Mouse (Mus musculus) neural tube, embryonic 14.5 days (tissue): Measurements from ENCODE around the gene Fam78a. TPM values are rescaled to one million over a fixed set of nuclear protein-coding genes. Genes with fewer than 3 reads are reported as not detected.

Experiments
- ATAC-seq: fragments of 200-750 bp; cut with Nextera tagmentation; 2 replicates; pipeline ENCODE4 v1.8.0; 2017; ENCODE audit warnings: low read depth, mild to moderate bottlenecking, moderate TSS enrichment, moderate library complexity
- H3K27ac ChIP-seq: fragments of 300-500 bp; sonication (generic); 2 replicates; pipeline ENCODE4 v1.5.1; 2014; ENCODE audit warnings: low read depth, mild to moderate bottlenecking, control low read depth, low read length, moderate library complexity, mixed read lengths
- H3K27me3 ChIP-seq: fragments of 300-500 bp; sonication (generic); 2 replicates; pipeline ENCODE4 v1.6.1; 2014; ENCODE audit warnings: low read length; ENCODE audit not compliant: control insufficient read depth, insufficient read depth
- H3K36me3 ChIP-seq: fragments of 300-500 bp; sonication (generic); 2 replicates; pipeline ENCODE4 v1.6.1; 2014; ENCODE audit warnings: low read length, mixed read lengths; ENCODE audit not compliant: control insufficient read depth, insufficient read depth
- H3K4me1 ChIP-seq: fragments of 300-500 bp; sonication (generic); 2 replicates; pipeline ENCODE4 v1.6.1; 2014; ENCODE audit warnings: low read length; ENCODE audit not compliant: control insufficient read depth, insufficient read depth
- H3K4me2 ChIP-seq: fragments of 300-500 bp; sonication (generic); 2 replicates; pipeline ENCODE4 v1.6.1; 2014; ENCODE audit warnings: mild to moderate bottlenecking, low read depth, low read length, control low read depth
- H3K4me3 ChIP-seq: fragments of 300-500 bp; sonication (generic); 2 replicates; pipeline ENCODE4 v1.5.1; 2014; ENCODE audit warnings: low read depth, low read length, control low read depth, mixed read lengths
- H3K9ac ChIP-seq: fragments of 300-500 bp; sonication (generic); replicated peaks from 2 replicates; pipeline ENCODE4 v1.6.1; 2014; ENCODE audit warnings: low read depth, mild to moderate bottlenecking, control low read depth, low read length, mixed read lengths
- H3K9me3 ChIP-seq: fragments of 300-500 bp; sonication (generic); 2 replicates; pipeline ENCODE4 v1.6.1; 2016; ENCODE audit warnings: low read length; ENCODE audit not compliant: control insufficient read depth
- WGBS: fragments of 180-500 bp; shearing (Covaris S2); extraction: QIAGEN DNeasy Blood & Tissue Kit; methylation state at CpG from one replicate; pipeline ENCODE4 v1.1.7; 2014; 5-methylcytosine and 5-hydroxymethylcytosine counted together
- polyA plus RNA-seq: library from polyadenylated mRNA; unstranded; fragments of >200 nt; fragmentation: Nextera tagmentation; extraction: Ambion mirVana; gene quantifications from 2 replicates; pipeline ENCODE4 v1.2.1, GENCODE M21; 2014

Gene Fam78a
- polyA plus RNA-seq, 1 experiment from 2014 or later, result 0.50 TPM

GRCm38 (mm10) chr2:32080681-32081080, 4.0 kb downstream of the Fam78a start:
- no peak overlapping the region for H3K27ac ChIP-seq
- no peak overlapping the region for H3K4me2 ChIP-seq
- H3K9ac ChIP-seq, result no peak overlapping the region
- H3K27me3 ChIP-seq, result peaks cover 20% of the 10 kb centered on the region
- peaks cover 12% of the 10 kb centered on the region for H3K4me1 ChIP-seq
- H3K9me3 ChIP-seq, result no peaks in the 10 kb centered on the region
- no peak for ATAC-seq
- no peaks in the 10 kb centered on the region for H3K36me3 ChIP-seq
- no peak overlapping the region for H3K4me3 ChIP-seq
- 87% methylated on average over 3 of the region's 3 CpGs for WGBS

DNA sequence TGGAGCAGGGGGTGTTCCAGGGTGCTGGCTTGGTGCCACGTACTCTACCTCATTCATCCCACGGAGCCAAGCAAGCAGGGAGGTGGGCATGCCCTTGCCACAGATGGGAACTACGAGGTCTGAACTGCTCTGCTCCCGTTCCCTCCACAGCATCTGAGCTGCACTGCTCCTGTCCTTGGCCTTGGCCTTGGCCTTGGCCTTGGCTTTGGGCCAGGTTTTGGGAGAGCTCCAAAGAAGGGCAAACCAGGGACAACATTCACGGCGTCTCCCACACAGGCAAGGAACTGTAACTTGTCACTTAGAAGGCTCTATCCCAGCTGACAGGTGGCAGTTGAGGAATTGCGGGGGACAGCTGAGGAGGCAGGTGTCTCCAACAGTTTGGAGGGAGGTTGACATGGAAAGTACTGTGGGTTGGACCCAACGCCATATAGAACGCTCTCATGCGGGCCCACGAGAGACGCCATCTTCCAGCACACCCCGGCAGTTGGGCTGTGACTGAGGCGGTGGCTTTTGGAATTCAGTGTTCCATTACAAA, 5.4 kb downstream of the Fam78a start:
- Histone ChIP-seq H3K4me2 (no peak overlapping the region), H3K9me3 (no peaks in the 10 kb centered on the region), H3K4me1 (peaks cover 12% of the 10 kb centered on the region), H3K36me3 (no peaks in the 10 kb centered on the region), H3K4me3 (no peak overlapping the region), H3K27ac (no peak overlapping the region), H3K27me3 (peaks cover 18% of the 10 kb centered on the region), H3K9ac (no peak overlapping the region)
- ATAC-seq, result no peak
- 91% methylated on average over 14 of the region's 14 CpGs for WGBS

DNA sequence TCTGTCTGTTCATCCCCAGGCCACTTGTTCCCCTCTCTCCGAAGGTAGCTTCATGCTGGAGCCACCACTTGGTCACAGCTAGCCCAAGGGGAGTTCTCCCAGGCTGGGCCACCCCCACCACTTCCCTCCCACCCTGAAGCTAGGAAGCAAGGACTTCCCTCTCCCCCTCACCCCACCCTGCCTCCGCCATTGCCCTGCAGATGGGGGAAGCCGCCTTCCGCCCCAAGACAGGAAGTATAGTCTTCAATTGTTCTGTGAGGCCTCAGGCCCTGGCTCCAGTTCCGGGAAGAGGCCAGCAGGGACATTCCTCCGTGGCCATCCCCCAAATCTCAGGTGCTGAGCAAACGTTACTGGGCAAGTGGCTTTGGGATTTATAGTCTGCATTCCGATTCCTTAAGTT, 6.1 kb downstream of the Fam78a start:
- Histone ChIP-seq H3K36me3 (no peaks in the 10 kb centered on the region), H3K4me3 (no peak overlapping the region), H3K4me1 (peaks cover 5% of the 10 kb centered on the region), H3K27ac (no peak overlapping the region), H3K27me3 (peaks cover 11% of the 10 kb centered on the region), H3K9me3 (no peaks in the 10 kb centered on the region), H3K4me2 (no peak overlapping the region), H3K9ac (no peak overlapping the region)
- 46% methylated on average over 8 of the region's 8 CpGs for WGBS
- no peak for ATAC-seq

DNA sequence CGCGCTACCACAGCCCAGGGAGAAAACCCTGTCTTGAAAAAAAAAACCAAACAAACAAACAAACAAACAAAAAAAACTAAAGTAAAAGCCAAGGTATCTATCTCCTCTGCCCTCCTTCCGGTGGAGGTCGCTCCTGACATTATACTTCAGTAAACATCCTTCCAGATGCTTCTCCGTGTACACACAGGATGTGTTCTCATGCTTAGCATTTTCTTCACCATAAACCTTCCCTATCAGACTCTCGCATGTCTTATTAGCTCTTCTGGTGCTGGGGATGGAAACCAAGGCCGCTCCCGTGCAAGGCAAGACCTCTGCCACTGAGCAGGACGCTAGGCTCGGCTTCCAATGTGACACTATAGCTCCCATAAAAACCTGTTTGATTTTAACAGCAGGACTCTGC, 6.9 kb downstream of the Fam78a start:
- H3K4me3 ChIP-seq, result no peak overlapping the region
- no peak overlapping the region for H3K9ac ChIP-seq
- H3K4me2 ChIP-seq, result no peak overlapping the region
- no peaks in the 10 kb centered on the region for H3K9me3 ChIP-seq
- no peak overlapping the region for H3K27ac ChIP-seq
- H3K4me1 ChIP-seq, result no peaks in the 10 kb centered on the region
- no peak for ATAC-seq
- WGBS, result 75% methylated on average over 10 of the region's 10 CpGs
- peaks cover 5% of the 10 kb centered on the region; the same call in 1 of the 2 replicates for H3K27me3 ChIP-seq
- H3K36me3 ChIP-seq, result no peaks in the 10 kb centered on the region

- H3K4me2 ChIP-seq, result no peak overlapping the region
- no peak overlapping the region for H3K9ac ChIP-seq
- no peak overlapping the region for H3K27ac ChIP-seq
- H3K36me3 ChIP-seq, result no peaks in the 10 kb centered on the region
- no peak for ATAC-seq
- H3K4me1 ChIP-seq, result no peaks in the 10 kb centered on the region
- H3K4me3 ChIP-seq, result no peak overlapping the region
- no peaks in the 10 kb centered on the region for H3K9me3 ChIP-seq
- 58% methylated on average over 7 of the region's 7 CpGs for WGBS
- H3K27me3 ChIP-seq, result no peaks in the 10 kb centered on the region
Observed at GRCm38 (mm10) chr2:32075368-32075767, 9.3 kb downstream of the Fam78a start.

GRCm38 (mm10) chr2:32074404-32074803, 10.3 kb downstream of the Fam78a start:
- H3K4me2 ChIP-seq, result no peak overlapping the region
- H3K4me3 ChIP-seq, result no peak overlapping the region
- H3K4me1 ChIP-seq, result no peaks in the 10 kb centered on the region
- no peak overlapping the region for H3K9ac ChIP-seq
- no peak overlapping the region for H3K27ac ChIP-seq
- ATAC-seq, result no peak
- 61% methylated on average over 8 of the region's 8 CpGs for WGBS
- H3K36me3 ChIP-seq, result no peaks in the 10 kb centered on the region
- H3K9me3 ChIP-seq, result no peaks in the 10 kb centered on the region
- no peaks in the 10 kb centered on the region for H3K27me3 ChIP-seq

- Histone ChIP-seq H3K4me3 (no peak overlapping the region), H3K4me2 (no peak overlapping the region), H3K36me3 (no peaks in the 10 kb centered on the region), H3K27ac (no peak overlapping the region), H3K4me1 (no peaks in the 10 kb centered on the region), H3K9ac (no peak overlapping the region), H3K9me3 (no peaks in the 10 kb centered on the region), H3K27me3 (no peaks in the 10 kb centered on the region)
- WGBS, result 93% methylated on average over 10 of the region's 10 CpGs
- ATAC-seq, result no peak
Observed at GRCm38 (mm10) chr2:32070747-32071146, 13.9 kb downstream of the Fam78a start.

- WGBS, result 54% methylated on average over 31 of the region's 31 CpGs
- Histone ChIP-seq H3K9me3 (no peaks in the 10 kb centered on the region), H3K4me1 (no peaks in the 10 kb centered on the region), H3K4me3 (no peak overlapping the region), H3K36me3 (no peaks in the 10 kb centered on the region), H3K9ac (no peak overlapping the region), H3K27ac (no peak overlapping the region), H3K27me3 (no peaks in the 10 kb centered on the region), H3K4me2 (no peak overlapping the region)
- ATAC-seq, result no peak
Observed at GRCm38 (mm10) chr2:32068811-32069607, 15.6 kb downstream of the Fam78a start.

GRCm38 (mm10) chr2:32066005-32066404, 18.7 kb downstream of the Fam78a start:
- 77% methylated on average over 4 of the region's 4 CpGs for WGBS
- H3K27me3 ChIP-seq, result no peaks in the 10 kb centered on the region
- ATAC-seq, result no peak
- no peak overlapping the region for H3K4me2 ChIP-seq
- no peaks in the 10 kb centered on the region for H3K36me3 ChIP-seq
- H3K4me3 ChIP-seq, result no peak overlapping the region
- no peak overlapping the region for H3K9ac ChIP-seq
- no peaks in the 10 kb centered on the region for H3K9me3 ChIP-seq
- H3K4me1 ChIP-seq, result no peaks in the 10 kb centered on the region
- no peak overlapping the region for H3K27ac ChIP-seq
